Mouse (Mus musculus): ENCODE data around the gene Rad54l. TPM values are rescaled to one million over a fixed set of nuclear protein-coding genes. Genes with fewer than 3 reads are reported as not detected.

The Rad54l gene
- polyA plus RNA-seq, 1 experiment from 2014 or later: 24.3 TPM

- 89% methylated on average over 23 of the region's 23 CpGs for WGBS (ENCODE audit: insufficient replicate concordance)
- no peak overlapping the region for H3K4me2 ChIP-seq
- no peaks in the 10 kb centered on the region for H3K4me1 ChIP-seq (ENCODE audit: control insufficient read depth, insufficient read depth, low read length)
- H3K9me3 ChIP-seq (replicated peaks; ENCODE audit: control insufficient read depth, low read length): no peaks in the 10 kb centered on the region
- H3K9ac ChIP-seq (ENCODE audit: low read depth, low read length): no peak overlapping the region
- no peak overlapping the region for H3K4me3 ChIP-seq (ENCODE audit: low read depth, low read length)
- H3K27me3 ChIP-seq (ENCODE audit: control insufficient read depth, insufficient read depth, low read length): no peaks in the 10 kb centered on the region
- H3K27ac ChIP-seq (ENCODE audit: low read depth, low read length): no peak overlapping the region
- no peak for ATAC-seq (replicated peaks; ENCODE audit: insufficient number of reproducible peaks, low FRiP score, low TSS enrichment)
- H3K36me3 ChIP-seq (ENCODE audit: control insufficient read depth, insufficient read depth, low read length): peaks cover 38% of the 10 kb centered on the region
Observed at GRCm38 (mm10) chr4:116088510-116089249, 34.8 kb downstream of the Rad54l start.

GRCm38 (mm10) chr4:116077240-116078095 is 46.0 kb downstream of the Rad54l start:
- peak overlapping the region; percentile 98 for H3K27ac ChIP-seq (ENCODE audit: low read depth, low read length)
- 39% methylated on average over 3 of the region's 3 CpGs for WGBS (ENCODE audit: insufficient replicate concordance)
- no peaks in the 10 kb centered on the region for H3K27me3 ChIP-seq (ENCODE audit: control insufficient read depth, insufficient read depth, low read length)
- no peaks in the 10 kb centered on the region for H3K9me3 ChIP-seq (replicated peaks; ENCODE audit: control insufficient read depth, low read length)
- H3K9ac ChIP-seq (ENCODE audit: low read depth, low read length): peak overlapping the region; percentile 100
- H3K4me2 ChIP-seq: peak overlapping the region; percentile 85
- ATAC-seq (replicated peaks; ENCODE audit: insufficient number of reproducible peaks, low FRiP score, low TSS enrichment): no peak
- H3K36me3 ChIP-seq (ENCODE audit: control insufficient read depth, insufficient read depth, low read length): peaks cover 12% of the 10 kb centered on the region
- peaks cover 24% of the 10 kb centered on the region for H3K4me1 ChIP-seq (ENCODE audit: control insufficient read depth, insufficient read depth, low read length)
- peak overlapping the region; percentile 97 for H3K4me3 ChIP-seq (ENCODE audit: low read depth, low read length)

GRCm38 (mm10) chr4:116076369-116077231 is 46.9 kb downstream of the Rad54l start:
- peak overlapping the region; percentile 85 for H3K4me2 ChIP-seq
- WGBS (ENCODE audit: insufficient replicate concordance): 1% methylated on average over 37 of the region's 37 CpGs
- ATAC-seq (replicated peaks; ENCODE audit: insufficient number of reproducible peaks, low FRiP score, low TSS enrichment): peak; percentile 8; the same call in 1 of the 2 replicates

GRCm38 (mm10) chr4:116075631-116076368 is 47.7 kb downstream of the Rad54l start:
- Histone ChIP-seq H3K36me3 (ENCODE audit: control insufficient read depth, insufficient read depth, low read length) (peaks cover 4% of the 10 kb centered on the region), H3K9ac (ENCODE audit: low read depth, low read length) (peak overlapping the region; percentile 100), H3K4me2 (peak overlapping the region; percentile 85), H3K9me3 (replicated peaks; ENCODE audit: control insufficient read depth, low read length) (no peaks in the 10 kb centered on the region), H3K4me3 (ENCODE audit: low read depth, low read length) (peak overlapping the region; percentile 97), H3K4me1 (ENCODE audit: control insufficient read depth, insufficient read depth, low read length) (peaks cover 24% of the 10 kb centered on the region), H3K27ac (ENCODE audit: low read depth, low read length) (peak overlapping the region; percentile 98), H3K27me3 (ENCODE audit: control insufficient read depth, insufficient read depth, low read length) (no peaks in the 10 kb centered on the region)
- peak; percentile 65 for ATAC-seq (replicated peaks; ENCODE audit: insufficient number of reproducible peaks, low FRiP score, low TSS enrichment)
- WGBS (ENCODE audit: insufficient replicate concordance): 0% methylated on average over 66 of the region's 77 CpGs

More at GRCm38 (mm10) chr4:116076369-116077231, 46.9 kb downstream of the Rad54l start:
- Histone ChIP-seq H3K27ac (ENCODE audit: low read depth, low read length) (peak overlapping the region; percentile 98), H3K9me3 (replicated peaks; ENCODE audit: control insufficient read depth, low read length) (no peaks in the 10 kb centered on the region), H3K9ac (ENCODE audit: low read depth, low read length) (peak overlapping the region; percentile 100), H3K27me3 (ENCODE audit: control insufficient read depth, insufficient read depth, low read length) (no peaks in the 10 kb centered on the region), H3K36me3 (ENCODE audit: control insufficient read depth, insufficient read depth, low read length) (peaks cover 12% of the 10 kb centered on the region), H3K4me1 (ENCODE audit: control insufficient read depth, insufficient read depth, low read length) (peaks cover 24% of the 10 kb centered on the region), H3K4me3 (ENCODE audit: low read depth, low read length) (peak overlapping the region; percentile 97)

- H3K4me2 ChIP-seq: peak within 1 kb of the TSS; percentile 85
- ATAC-seq (replicated peaks; ENCODE audit: insufficient number of reproducible peaks, low FRiP score, low TSS enrichment): peak; percentile 85
- H3K9me3 ChIP-seq (replicated peaks; ENCODE audit: control insufficient read depth, low read length): no peaks in the 10 kb centered on the region
- peak within 1 kb of the TSS; percentile 98 for H3K27ac ChIP-seq (ENCODE audit: low read depth, low read length)
- under 1% methylated on average over 54 of the region's 55 CpGs for WGBS (ENCODE audit: insufficient replicate concordance)
- peak within 1 kb of the TSS; percentile 97 for H3K4me3 ChIP-seq (ENCODE audit: low read depth, low read length)
- peaks cover 24% of the 10 kb centered on the region for H3K4me1 ChIP-seq (ENCODE audit: control insufficient read depth, insufficient read depth, low read length)
- H3K36me3 ChIP-seq (ENCODE audit: control insufficient read depth, insufficient read depth, low read length): peaks cover 1% of the 10 kb centered on the region; the same call in 1 of the 2 replicates
- no peaks in the 10 kb centered on the region for H3K27me3 ChIP-seq (ENCODE audit: control insufficient read depth, insufficient read depth, low read length)
- H3K9ac ChIP-seq (ENCODE audit: low read depth, low read length): peak within 1 kb of the TSS; percentile 100
Observed at GRCm38 (mm10) chr4:116074861-116075620, 48.4 kb downstream of the Rad54l start, which contains the start of the genes Uqcrh and Lrrc41. Gene Uqcrh, minus strand, starts transcription at chr4:116075071. Gene Lrrc41, plus strand, starts transcription at chr4:116075269.

GRCm38 (mm10) chr4:116074145-116074675 is 49.3 kb downstream of the Rad54l start:
- WGBS (ENCODE audit: insufficient replicate concordance): 2% methylated on average over 8 of the region's 8 CpGs
- H3K4me1 ChIP-seq (ENCODE audit: control insufficient read depth, insufficient read depth, low read length): peaks cover 24% of the 10 kb centered on the region
- H3K4me3 ChIP-seq (ENCODE audit: low read depth, low read length): peak overlapping the region; percentile 97
- H3K27ac ChIP-seq (ENCODE audit: low read depth, low read length): peak overlapping the region; percentile 98
- H3K4me2 ChIP-seq: peak overlapping the region; percentile 85
- H3K36me3 ChIP-seq (ENCODE audit: control insufficient read depth, insufficient read depth, low read length): peaks cover 9% of the 10 kb centered on the region
- peak overlapping the region; percentile 100 for H3K9ac ChIP-seq (ENCODE audit: low read depth, low read length)
- no peaks in the 10 kb centered on the region for H3K27me3 ChIP-seq (ENCODE audit: control insufficient read depth, insufficient read depth, low read length)
- no peaks in the 10 kb centered on the region for H3K9me3 ChIP-seq (replicated peaks; ENCODE audit: control insufficient read depth, low read length)
- no peak for ATAC-seq (replicated peaks; ENCODE audit: insufficient number of reproducible peaks, low FRiP score, low TSS enrichment)

GRCm38 (mm10) chr4:116073146-116073545 is 50.3 kb downstream of the Rad54l start:
- Histone ChIP-seq H3K4me3 (ENCODE audit: low read depth, low read length) (peak overlapping the region; percentile 97), H3K9ac (ENCODE audit: low read depth, low read length) (no peak overlapping the region), H3K27me3 (ENCODE audit: control insufficient read depth, insufficient read depth, low read length) (no peaks in the 10 kb centered on the region)

More at GRCm38 (mm10) chr4:116073146-116073545, 50.3 kb downstream of the Rad54l start:
- Histone ChIP-seq H3K36me3 (ENCODE audit: control insufficient read depth, insufficient read depth, low read length) (peaks cover 16% of the 10 kb centered on the region), H3K9me3 (replicated peaks; ENCODE audit: control insufficient read depth, low read length) (no peaks in the 10 kb centered on the region), H3K27ac (ENCODE audit: low read depth, low read length) (no peak overlapping the region), H3K4me2 (peak overlapping the region; percentile 85), H3K4me1 (ENCODE audit: control insufficient read depth, insufficient read depth, low read length) (peaks cover 24% of the 10 kb centered on the region)
- no peak for ATAC-seq (replicated peaks; ENCODE audit: insufficient number of reproducible peaks, low FRiP score, low TSS enrichment)
- 54% methylated on average over 4 of the region's 4 CpGs for WGBS (ENCODE audit: insufficient replicate concordance)

All from heart, embryonic 11.5 days (tissue).